Mouse (Mus musculus): ENCODE measurements around the gene Sirt5. TPM values are rescaled to one million over a fixed set of nuclear protein-coding genes. Genes with fewer than 3 reads are reported as not detected.

Sirt5 gene
- polyA plus RNA-seq, 1 experiment from 2014 or later: 24.3 TPM

DNA sequence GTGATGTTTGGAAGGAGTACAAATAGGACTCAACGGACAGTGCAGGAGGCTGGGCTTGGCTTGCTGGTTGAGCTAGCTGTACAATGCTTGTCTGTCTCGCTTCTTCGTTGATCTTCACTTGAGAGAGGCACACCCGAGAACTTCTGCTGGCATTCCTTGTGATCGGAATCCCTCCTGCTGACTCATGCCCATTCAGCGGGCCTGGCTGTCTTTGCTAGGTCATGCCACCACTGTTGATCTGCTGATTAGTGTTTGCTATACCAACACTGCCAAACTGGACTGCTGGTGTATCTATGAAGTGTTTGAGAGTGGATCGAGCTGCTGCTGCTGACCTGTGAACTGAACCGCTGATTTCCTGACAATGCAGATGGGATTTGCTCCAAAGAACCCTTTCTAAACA, 15.9 kb upstream of the Sirt5 start:
- 80% methylated on average over 8 of the region's 8 CpGs for WGBS
- no peak overlapping the region for H3K4me2 ChIP-seq
- H3K36me3 ChIP-seq: no peaks in the 10 kb centered on the region
- no peak for ATAC-seq (ENCODE audit: insufficient number of reproducible peaks, low FRiP score, low TSS enrichment, low read depth)
- H3K4me3 ChIP-seq: no peak overlapping the region
- H3K4me1 ChIP-seq: 0 out of 2 replicates have a peak, but pooled peaks cover 3% of the 10 kb centered on the region
- H3K27ac ChIP-seq: no peak overlapping the region
- H3K9ac ChIP-seq: no peak overlapping the region
- H3K27me3 ChIP-seq: no peaks in the 10 kb centered on the region
- no peaks in the 10 kb centered on the region for H3K9me3 ChIP-seq

DNA sequence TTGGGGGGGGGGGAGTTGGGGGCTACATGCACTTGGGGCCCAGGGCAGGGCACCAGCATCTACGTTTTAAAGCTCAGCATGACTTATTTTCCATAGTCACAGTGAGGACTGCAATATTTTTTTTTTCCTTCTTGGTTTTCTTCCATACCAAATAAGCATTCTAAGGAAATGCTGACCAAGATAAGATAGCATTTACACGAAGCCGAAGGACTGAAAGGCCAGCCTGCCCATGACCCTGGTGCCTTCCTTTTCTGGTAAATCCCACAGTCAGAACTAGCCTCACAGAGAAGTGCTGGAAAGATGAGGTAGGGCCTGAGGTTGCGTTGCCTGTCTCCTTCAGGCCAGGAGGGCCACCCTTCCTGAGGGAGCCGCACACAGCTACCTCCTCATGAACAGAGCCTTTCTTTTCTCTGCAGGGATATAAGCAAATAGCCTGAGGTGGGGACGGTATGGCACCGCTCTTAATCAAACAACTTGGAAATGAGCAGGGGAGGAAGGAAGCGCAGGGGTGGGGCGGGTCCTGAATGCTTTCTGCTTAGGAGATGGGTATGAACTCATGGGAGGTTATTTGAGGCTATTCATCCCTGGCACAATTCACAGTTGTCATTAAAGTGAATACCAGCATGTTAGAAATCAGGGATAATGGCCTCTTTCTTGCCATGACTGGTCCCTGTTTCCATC, 14.7 kb upstream of the Sirt5 start:
- WGBS: 75% methylated on average over 9 of the region's 9 CpGs
- 0 out of 2 replicates have a peak, but pooled peaks cover 4% of the 10 kb centered on the region for H3K4me1 ChIP-seq
- H3K4me3 ChIP-seq: no peak overlapping the region
- H3K27ac ChIP-seq: no peak overlapping the region
- no peak overlapping the region for H3K4me2 ChIP-seq
- no peaks in the 10 kb centered on the region for H3K9me3 ChIP-seq
- H3K27me3 ChIP-seq: no peaks in the 10 kb centered on the region
- H3K36me3 ChIP-seq: no peaks in the 10 kb centered on the region
- no peak overlapping the region for H3K9ac ChIP-seq
- ATAC-seq (ENCODE audit: insufficient number of reproducible peaks, low FRiP score, low TSS enrichment, low read depth): no peak

DNA sequence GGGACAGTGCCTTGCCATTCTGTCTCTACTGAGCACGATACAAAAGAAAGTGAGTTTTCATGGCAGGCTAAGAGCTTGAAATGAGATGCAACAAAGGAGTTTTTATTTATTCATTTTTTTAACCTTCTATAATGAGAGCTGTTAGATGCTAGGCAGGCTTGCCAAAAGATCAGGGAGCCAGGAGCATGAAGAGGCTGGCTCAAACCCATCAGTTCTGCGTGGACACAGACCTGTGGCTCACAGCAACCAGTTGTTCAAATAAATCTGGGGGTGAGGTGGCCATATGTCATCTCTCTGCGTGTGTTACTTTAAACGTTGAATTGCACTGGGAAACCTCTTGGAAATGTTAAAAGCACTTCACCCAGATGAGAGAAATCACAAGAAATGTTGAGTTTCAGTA, 11.9 kb upstream of the Sirt5 start:
- 57% methylated on average over 4 of the region's 4 CpGs for WGBS
- Histone ChIP-seq H3K9ac (no peak overlapping the region), H3K4me1 (0 out of 2 replicates have a peak, but pooled peaks cover 7% of the 10 kb centered on the region), H3K27me3 (no peaks in the 10 kb centered on the region), H3K4me3 (no peak overlapping the region), H3K9me3 (no peaks in the 10 kb centered on the region), H3K4me2 (no peak overlapping the region), H3K36me3 (no peaks in the 10 kb centered on the region), H3K27ac (no peak overlapping the region)
- ATAC-seq (ENCODE audit: insufficient number of reproducible peaks, low FRiP score, low TSS enrichment, low read depth): no peak

DNA sequence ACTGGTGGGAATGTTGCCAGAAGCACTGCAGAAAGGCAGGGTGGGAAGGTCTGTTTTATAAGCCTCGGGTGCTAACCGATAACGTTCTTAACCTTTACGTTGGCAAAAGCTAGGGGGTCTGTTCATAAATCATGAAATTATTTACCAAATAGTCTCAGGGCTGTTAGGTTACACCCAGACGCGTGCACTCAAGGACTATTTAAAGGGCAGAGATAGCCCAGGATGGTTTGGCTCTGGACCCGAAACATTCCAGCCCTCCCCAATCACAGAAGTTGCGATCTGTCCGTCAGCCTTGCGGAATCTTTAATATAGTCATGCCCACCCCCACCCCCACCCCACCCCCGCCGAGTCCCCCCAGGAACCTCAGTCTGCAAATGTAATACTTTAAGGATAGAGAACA, 10.9 kb upstream of the Sirt5 start:
- no peak overlapping the region for H3K27ac ChIP-seq
- H3K36me3 ChIP-seq: no peaks in the 10 kb centered on the region
- no peak overlapping the region for H3K9ac ChIP-seq
- WGBS: 36% methylated on average over 12 of the region's 12 CpGs
- no peak overlapping the region for H3K4me3 ChIP-seq
- no peak for ATAC-seq (ENCODE audit: insufficient number of reproducible peaks, low FRiP score, low TSS enrichment, low read depth)
- 0 out of 2 replicates have a peak, but pooled peaks cover 7% of the 10 kb centered on the region for H3K4me1 ChIP-seq
- no peaks in the 10 kb centered on the region for H3K9me3 ChIP-seq
- H3K4me2 ChIP-seq: no peak overlapping the region
- no peaks in the 10 kb centered on the region for H3K27me3 ChIP-seq

DNA sequence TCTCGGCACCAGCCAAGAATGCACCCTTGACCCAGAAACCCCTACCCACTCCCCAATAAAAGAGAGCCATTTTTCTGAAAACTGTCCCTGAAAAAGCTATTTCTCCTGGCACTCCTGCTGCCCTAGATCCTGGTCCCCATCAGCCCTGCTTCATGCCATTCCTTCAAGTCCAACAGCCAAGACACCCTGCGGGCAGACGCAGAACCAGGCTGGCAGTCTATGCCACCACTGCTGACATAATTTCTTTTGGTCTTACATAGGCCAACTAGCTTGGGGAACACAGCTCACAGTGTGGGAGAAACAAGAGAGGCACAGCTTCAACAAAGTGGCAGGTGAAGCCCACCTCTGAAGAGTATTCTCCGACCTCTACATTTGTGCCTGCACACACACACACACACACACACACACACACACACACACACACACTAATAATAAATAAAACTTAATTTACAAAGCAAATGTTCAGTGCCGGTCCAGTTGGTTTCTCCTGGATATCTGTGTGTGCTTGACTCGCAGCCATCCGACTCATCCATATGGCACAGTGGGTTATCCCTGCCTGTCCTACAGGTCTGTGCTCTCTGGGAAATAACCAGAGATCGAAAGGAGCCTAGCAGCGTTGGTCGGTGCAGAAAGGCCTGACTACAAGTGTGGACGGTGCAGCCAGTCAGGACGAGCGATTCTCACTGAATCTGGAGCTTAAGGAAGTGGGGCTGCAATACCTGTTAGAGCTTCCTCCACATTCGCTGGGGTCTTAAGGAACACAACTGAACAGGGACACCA, 8.8 kb upstream of the Sirt5 start:
- 88% methylated on average over 14 of the region's 14 CpGs for WGBS
- ATAC-seq (ENCODE audit: insufficient number of reproducible peaks, low FRiP score, low TSS enrichment, low read depth): no peak

DNA sequence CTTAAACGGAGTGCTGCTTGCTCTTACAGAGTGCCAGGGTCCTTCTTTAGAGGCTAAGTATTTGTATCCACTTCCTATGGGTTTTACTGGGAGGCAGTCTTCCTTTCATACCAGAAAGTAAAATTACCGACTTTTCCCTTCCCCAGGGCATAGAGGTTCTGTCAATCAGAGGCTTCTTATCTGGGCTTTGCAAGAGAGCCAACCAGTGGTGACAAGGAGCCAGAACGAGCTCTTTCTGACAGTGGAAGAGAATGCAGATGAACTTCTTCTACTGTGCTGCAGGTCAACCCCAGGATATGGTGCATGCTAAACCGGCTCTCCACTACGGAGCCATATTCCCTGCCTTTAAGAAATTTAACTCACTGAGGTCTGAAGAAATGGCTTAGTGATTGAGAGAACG, 4.8 kb upstream of the Sirt5 start:
- no peaks in the 10 kb centered on the region for H3K27me3 ChIP-seq
- H3K9me3 ChIP-seq: no peaks in the 10 kb centered on the region
- no peak overlapping the region for H3K4me2 ChIP-seq
- WGBS: 58% methylated on average over 6 of the region's 6 CpGs
- H3K27ac ChIP-seq: no peak overlapping the region
- H3K4me1 ChIP-seq: 0 out of 2 replicates have a peak, but pooled peaks cover 7% of the 10 kb centered on the region
- no peak for ATAC-seq (ENCODE audit: insufficient number of reproducible peaks, low FRiP score, low TSS enrichment, low read depth)
- no peaks in the 10 kb centered on the region for H3K36me3 ChIP-seq
- H3K4me3 ChIP-seq: no peak overlapping the region
- no peak overlapping the region for H3K9ac ChIP-seq

More for the DNA sequence above, 8.8 kb upstream of the Sirt5 start:
- Histone ChIP-seq H3K4me2 (no peak overlapping the region), H3K4me1 (0 out of 2 replicates have a peak, but pooled peaks cover 7% of the 10 kb centered on the region), H3K9ac (no peak overlapping the region), H3K9me3 (no peaks in the 10 kb centered on the region), H3K27ac (no peak overlapping the region), H3K4me3 (no peak overlapping the region), H3K36me3 (no peaks in the 10 kb centered on the region), H3K27me3 (no peaks in the 10 kb centered on the region)

DNA sequence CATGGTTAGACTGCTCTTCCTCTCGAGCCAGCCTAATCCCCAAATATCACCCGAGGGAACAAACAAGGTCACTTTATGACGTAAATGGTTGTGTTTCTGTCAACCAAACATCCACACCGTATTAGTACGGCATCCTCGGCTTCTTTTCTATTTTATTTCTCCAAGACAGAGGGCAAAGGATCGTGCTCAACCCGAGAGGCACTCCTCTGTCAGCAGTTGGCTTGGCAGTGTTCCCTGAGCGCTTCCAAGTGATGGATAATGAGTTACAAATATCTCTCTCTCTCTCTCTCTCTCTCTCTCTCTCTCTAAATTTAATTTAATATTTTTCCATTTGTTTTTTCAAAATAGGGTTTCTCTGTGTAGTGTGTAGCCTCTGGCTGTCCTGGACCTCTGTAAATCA, 2.9 kb upstream of the Sirt5 start:
- Histone ChIP-seq H3K4me2 (no peak overlapping the region), H3K9ac (no peak overlapping the region), H3K9me3 (no peaks in the 10 kb centered on the region), H3K4me1 (peaks cover 10% of the 10 kb centered on the region), H3K4me3 (no peak overlapping the region), H3K27ac (no peak overlapping the region), H3K27me3 (no peaks in the 10 kb centered on the region), H3K36me3 (no peaks in the 10 kb centered on the region)
- ATAC-seq (ENCODE audit: insufficient number of reproducible peaks, low FRiP score, low TSS enrichment, low read depth): no peak
- 72% methylated on average over 9 of the region's 9 CpGs for WGBS

DNA sequence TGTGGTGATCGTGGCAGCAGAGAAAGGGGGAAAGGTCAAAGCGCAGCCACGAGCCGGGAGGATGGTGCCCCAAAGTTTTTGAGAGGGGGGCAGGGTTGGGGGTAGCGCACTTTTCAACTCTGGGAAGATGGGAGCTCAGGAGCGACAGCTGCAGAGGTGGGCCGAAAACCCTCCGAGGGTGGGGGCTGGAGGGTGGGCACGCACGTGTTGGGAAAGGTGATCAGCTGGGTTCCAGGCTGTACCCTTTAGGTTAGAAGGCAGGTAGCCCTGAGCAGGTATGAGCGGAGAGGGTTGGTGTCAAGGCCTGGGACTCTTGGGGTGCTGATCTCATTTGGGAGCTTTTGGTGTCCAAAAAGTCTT, 509 bp downstream of the Sirt5 start:
- Histone ChIP-seq H3K27ac (peak overlapping the region; percentile 54; the same call in 1 of the 2 replicates), H3K36me3 (peaks cover 4% of the 10 kb centered on the region), H3K4me3 (peak overlapping the region; percentile 65), H3K9ac (peak overlapping the region; percentile 64), H3K9me3 (no peaks in the 10 kb centered on the region), H3K27me3 (no peaks in the 10 kb centered on the region), H3K4me2 (peak overlapping the region; percentile 77), H3K4me1 (peaks cover 10% of the 10 kb centered on the region)
- 6% methylated on average over 11 of the region's 11 CpGs for WGBS
- peak; percentile 36; the same call in 1 of the 2 replicates for ATAC-seq (ENCODE audit: insufficient number of reproducible peaks, low FRiP score, low TSS enrichment, low read depth)

DNA sequence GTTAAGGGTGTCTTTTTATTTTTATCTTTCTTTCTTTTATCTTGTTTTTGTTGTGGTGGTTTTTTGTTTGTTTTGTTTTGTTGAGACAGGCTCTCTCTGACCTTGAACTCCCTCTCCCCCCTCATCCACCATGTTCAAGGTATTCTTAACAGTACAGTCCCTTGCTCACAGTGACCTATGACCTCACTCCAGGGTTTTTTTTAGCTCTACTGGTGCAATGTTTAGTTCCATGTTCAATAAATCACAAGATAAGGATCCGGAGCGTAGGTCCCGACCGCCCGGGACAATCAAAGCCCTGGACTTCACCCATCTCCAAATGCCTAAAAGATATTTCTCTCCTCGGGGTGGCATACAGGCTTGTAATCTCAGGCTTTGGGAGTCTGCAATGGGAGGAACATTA, 4.8 kb downstream of the Sirt5 start:
- no peak for ATAC-seq (ENCODE audit: insufficient number of reproducible peaks, low FRiP score, low TSS enrichment, low read depth)
- Histone ChIP-seq H3K27me3 (no peaks in the 10 kb centered on the region), H3K4me2 (no peak overlapping the region), H3K9me3 (no peaks in the 10 kb centered on the region), H3K4me1 (peaks cover 8% of the 10 kb centered on the region), H3K36me3 (peaks cover 36% of the 10 kb centered on the region), H3K4me3 (no peak overlapping the region), H3K9ac (no peak overlapping the region), H3K27ac (no peak overlapping the region)
- 89% methylated on average over 6 of the region's 6 CpGs for WGBS

DNA sequence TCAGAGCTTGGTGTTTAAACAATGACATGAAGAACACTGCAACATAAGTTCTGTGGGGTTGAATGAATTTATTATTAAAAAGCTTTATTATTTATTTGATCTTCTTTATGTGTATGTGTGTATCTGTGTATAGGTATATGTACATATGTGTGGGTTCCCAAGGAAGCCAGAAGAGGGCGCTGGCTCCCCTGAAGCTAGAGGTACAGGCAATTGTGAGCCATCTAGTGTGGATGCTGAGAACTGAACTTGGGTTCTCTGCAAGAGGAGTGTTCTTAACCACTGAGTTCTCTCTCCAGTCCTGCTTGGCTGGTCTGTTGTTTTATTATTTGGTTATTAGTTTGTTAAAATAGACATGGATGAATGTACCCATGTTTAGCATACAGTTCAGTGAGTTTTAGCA, 7.6 kb downstream of the Sirt5 start:
- ATAC-seq (ENCODE audit: insufficient number of reproducible peaks, low FRiP score, low TSS enrichment, low read depth): no peak
- no peaks in the 10 kb centered on the region for H3K27me3 ChIP-seq
- WGBS: 88% methylated on average over 1 of the region's 1 CpGs
- H3K9ac ChIP-seq: no peak overlapping the region
- no peak overlapping the region for H3K4me3 ChIP-seq
- peaks cover 50% of the 10 kb centered on the region for H3K36me3 ChIP-seq
- H3K4me1 ChIP-seq: no peaks in the 10 kb centered on the region
- H3K4me2 ChIP-seq: no peak overlapping the region
- H3K9me3 ChIP-seq: no peaks in the 10 kb centered on the region
- no peak overlapping the region for H3K27ac ChIP-seq

DNA sequence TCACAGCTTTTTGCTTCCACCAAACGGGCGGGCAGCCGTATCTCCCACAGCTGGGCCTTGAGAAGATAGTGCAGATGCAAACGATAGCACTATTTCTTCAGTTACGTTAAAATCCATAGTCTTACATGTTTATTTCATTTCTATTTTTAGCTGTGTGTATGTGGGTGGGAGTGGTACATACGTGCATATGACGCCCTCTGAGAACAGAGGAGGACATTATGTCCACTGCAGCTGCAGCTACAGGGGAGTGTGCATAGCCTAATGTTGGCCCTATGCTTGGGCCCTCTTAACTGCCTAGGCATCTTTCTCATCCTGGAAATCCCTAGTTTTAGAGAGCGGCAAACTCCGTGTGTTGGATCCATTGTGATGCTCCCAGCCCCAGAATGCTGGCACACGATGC, 8.9 kb downstream of the Sirt5 start:
- Histone ChIP-seq H3K27ac (no peak overlapping the region), H3K9me3 (no peaks in the 10 kb centered on the region), H3K4me2 (no peak overlapping the region), H3K27me3 (no peaks in the 10 kb centered on the region), H3K36me3 (peaks cover 55% of the 10 kb centered on the region), H3K4me1 (no peaks in the 10 kb centered on the region), H3K4me3 (no peak overlapping the region), H3K9ac (no peak overlapping the region)
- 82% methylated on average over 10 of the region's 10 CpGs for WGBS
- ATAC-seq (ENCODE audit: insufficient number of reproducible peaks, low FRiP score, low TSS enrichment, low read depth): no peak

DNA sequence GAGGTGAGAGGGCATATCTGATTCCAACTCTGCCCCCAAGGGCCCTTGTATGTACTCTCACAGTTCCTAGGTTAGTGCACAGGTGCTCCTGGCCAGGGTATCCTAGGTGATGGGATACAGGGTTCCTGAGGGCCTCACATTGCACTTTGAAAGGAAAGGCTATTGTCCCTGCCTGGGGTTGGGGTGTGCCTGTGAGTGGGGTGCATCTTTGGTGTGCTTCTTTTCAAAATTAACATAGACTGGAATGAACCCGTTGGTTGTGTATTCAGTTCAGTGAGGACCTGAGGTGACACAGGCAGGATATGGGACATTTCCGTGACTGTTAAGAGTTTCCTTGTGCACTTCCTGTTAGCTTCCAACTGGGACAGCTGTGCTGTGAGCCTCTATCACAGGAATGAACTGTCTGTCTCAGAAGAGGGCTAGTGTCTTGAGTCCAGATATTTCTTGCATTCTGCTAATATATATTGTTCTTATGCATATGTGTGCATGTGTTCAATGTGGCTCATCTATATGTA, 9.7 kb downstream of the Sirt5 start:
- WGBS: 65% methylated on average over 2 of the region's 2 CpGs
- ATAC-seq (ENCODE audit: insufficient number of reproducible peaks, low FRiP score, low TSS enrichment, low read depth): no peak
- Histone ChIP-seq H3K36me3 (peaks cover 59% of the 10 kb centered on the region), H3K9me3 (no peaks in the 10 kb centered on the region), H3K27me3 (no peaks in the 10 kb centered on the region), H3K4me2 (no peak overlapping the region), H3K9ac (no peak overlapping the region), H3K4me1 (no peaks in the 10 kb centered on the region), H3K27ac (no peak overlapping the region), H3K4me3 (no peak overlapping the region)

All from limb, embryonic 15.5 days (tissue).